Mouse (Mus musculus) layer of hippocampus, adult 9-11 months (tissue): Measurements from ENCODE around the gene Slc4a2.

Experiments
- DNase-seq: peaks from one replicate; pipeline ENCODE4 v3.0.0; 2022

Slc4a2 gene

DNA sequence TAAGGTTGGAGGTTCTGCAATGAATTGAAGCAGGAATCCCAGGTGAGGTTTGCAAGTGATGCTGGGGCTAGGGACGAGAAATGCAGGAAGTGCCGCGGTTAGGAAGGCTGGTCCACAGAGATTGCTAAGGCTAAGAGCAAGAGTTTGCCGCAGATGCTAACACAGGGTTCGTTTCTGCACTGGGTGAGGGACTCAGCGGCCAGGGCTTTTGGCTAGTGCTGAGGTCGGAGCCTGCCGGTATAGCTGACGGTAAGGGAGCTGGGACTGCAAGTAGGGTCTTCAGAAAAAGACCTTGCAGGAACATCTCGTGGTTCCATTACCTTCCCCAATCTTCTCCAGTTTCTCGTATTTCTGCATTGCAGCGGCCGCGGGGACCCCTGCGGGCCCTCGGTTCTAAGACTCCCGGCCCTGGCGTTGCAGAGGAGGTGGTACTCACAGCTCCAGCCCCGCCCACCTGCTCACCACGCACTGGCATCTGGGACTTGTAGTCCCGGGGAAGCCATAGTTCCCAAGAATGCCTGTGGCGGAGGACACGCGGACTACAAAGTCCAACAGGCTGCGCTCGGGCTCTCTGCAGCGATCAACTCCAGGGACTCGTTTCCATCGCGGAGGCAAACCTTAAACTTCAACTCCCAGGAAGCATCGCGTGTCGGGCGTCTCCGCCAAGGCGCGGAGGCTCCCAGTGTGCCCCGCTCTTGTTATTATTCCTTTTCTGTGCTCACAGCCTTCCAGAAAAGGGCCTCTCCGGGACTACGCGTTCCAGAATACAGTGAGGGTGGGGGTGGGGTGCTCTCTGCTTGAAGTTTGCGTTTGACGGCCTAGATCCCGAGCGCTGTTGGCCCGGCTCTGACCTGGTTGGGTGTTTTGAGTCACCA is at the start of gene Slc4a2, which contains the start of gene Cdk5:
Gene Slc4a2 (plus strand): TSS at position 709 of the 875 bp plus-strand sequence.
Gene Cdk5 (minus strand): TSS at position 402 of the 875 bp plus-strand sequence.
- peak; percentile 100 for DNase-seq

DNA sequence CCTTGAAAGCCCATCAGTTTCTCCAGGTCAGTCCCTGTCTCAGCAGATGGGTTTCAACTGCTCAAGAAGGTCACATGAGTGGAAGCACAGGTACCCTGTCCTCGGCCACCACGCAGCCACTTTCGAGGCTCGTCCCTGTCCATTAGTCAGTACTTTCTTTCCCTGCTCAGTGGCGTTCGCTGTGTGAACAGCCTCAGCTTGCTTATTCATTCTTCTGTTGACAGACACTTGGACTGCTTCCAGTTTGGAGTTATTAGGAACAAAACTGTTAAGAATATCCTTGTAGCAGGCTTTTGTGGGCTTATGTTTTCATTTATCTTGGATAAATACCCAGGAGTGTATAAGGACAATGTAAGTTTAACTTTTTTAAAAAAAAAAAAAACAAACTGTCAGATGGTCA is 49.4 kb upstream of the Slc4a2 start:
- no peak for DNase-seq

DNA sequence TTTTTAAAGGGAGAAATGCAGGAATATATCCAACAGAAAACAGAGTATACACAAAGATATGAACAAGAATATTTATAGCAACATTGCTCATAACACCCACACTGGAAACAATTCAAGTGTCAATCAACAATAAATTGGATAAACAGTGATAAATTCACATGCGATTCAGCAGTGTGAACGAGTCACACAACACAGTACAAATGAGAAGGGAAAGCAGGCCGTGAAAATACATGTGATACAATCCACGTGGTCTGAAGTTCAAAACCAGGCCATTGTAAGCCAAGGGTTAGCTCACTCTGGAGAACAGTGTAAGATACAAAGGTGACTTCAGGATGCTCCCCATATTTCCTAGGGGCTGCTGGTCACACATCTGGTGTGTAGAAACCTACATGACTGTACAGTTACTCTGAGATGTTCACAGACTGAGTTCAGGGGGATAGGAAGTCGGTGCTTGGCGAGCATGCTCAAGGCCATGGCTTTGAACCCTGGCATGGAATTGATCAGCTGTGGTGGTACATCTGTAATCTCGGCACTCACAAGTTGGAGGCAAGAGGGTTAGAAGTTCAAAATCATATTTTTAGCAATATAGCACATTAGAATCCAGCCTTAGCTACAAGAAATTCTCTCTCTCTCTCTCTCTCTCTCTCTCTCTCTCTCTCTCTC is 48.8 kb upstream of the Slc4a2 start:
- no peak for DNase-seq

DNA sequence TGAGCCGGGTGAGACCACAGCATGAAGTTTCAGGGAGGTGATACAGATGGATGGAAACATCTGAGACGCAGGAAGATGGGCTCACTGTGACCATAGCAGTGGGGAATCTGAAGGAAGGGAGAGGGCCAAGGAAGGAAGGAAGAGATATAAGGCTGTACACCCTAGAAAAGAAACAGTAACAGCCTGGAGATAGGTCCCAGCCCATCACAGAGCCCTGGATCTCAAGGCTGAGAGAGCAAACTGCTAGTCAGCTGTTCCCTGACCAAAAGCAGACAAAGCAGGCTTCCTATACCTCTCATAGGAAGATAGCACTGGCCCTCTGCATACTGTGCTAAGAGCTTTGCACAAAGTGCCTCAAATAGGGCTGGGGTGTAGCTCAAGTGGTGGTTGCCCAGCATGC is 44.9 kb upstream of the Slc4a2 start:
- DNase-seq = no peak

DNA sequence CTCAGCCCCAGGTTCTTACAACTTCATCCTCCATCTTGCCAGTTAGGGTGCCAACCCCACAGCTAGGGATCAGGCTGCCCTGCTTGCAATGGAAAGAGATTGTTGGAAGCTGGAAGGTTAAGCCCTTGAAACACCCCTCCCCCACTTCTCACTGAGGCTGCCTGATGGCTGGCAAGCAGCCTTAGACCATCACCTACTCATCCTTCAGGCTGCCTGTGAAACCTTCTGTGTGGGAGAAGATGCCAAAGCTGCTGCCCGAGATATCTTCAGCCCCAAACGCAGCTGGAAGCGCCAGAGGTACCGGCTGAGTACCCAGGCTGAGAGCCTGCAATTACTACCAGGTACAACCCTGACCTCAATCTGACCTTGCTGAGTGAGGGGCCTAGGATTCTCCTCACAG is 44.1 kb upstream of the Slc4a2 start:
- DNase-seq = no peak

DNA sequence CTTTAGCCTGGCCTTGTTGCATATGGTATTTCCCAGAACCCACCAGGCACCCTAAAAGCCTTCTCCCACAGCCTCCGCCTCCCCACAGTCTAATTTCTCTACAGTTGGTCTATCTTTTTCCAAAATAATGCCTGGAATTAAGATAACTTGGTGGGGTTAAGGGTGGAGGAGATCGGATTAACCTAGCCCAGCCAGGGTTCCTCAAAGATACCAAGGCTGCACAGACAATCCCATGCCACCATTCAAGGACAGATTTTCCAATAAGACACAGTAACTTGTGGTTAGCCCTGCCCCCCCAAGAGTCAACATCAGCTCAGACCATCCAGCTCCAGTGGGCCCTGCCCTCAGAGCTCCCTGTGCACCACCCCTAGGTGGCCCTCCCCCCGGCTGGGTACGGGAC is 43.1 kb upstream of the Slc4a2 start:
- DNase-seq = no peak

DNA sequence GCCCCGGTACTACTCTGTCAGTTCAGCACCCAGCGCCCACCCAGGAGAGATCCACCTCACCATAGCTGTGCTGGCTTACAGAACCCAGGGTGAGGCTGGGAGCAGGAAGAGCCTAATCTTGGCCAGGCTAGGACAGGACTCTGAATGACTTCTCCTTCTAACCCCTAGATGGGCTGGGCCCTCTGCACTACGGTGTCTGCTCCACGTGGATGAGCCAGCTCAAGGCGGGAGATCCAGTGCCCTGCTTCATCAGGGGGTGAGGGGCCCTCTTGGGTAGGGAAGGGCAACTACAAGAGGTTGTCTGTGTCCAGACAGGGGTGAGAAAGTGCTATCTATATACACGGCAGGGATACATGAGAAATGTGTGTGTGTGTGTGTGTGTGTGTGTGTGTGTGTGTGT is 42.2 kb upstream of the Slc4a2 start:
- no peak for DNase-seq

DNA sequence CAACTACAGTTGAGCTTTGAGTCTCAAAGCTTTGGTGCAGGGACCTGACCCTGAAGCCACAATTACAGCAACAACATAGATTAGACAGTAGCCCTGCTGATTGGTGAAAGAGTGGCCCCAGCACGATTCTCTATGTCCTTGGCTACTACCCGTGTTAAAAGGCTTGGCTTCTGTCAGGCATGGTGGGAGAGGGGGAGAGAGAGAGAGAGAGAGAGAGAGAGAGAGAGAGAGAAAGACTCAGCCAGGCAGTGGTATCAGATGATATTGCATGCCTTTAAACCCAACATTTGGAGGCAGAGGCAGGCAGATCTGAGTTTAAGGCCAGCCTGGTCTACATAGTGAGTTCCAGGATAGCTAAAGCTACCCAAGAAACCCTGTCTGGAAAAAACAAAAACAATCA is 41.6 kb upstream of the Slc4a2 start:
- no peak for DNase-seq

DNA sequence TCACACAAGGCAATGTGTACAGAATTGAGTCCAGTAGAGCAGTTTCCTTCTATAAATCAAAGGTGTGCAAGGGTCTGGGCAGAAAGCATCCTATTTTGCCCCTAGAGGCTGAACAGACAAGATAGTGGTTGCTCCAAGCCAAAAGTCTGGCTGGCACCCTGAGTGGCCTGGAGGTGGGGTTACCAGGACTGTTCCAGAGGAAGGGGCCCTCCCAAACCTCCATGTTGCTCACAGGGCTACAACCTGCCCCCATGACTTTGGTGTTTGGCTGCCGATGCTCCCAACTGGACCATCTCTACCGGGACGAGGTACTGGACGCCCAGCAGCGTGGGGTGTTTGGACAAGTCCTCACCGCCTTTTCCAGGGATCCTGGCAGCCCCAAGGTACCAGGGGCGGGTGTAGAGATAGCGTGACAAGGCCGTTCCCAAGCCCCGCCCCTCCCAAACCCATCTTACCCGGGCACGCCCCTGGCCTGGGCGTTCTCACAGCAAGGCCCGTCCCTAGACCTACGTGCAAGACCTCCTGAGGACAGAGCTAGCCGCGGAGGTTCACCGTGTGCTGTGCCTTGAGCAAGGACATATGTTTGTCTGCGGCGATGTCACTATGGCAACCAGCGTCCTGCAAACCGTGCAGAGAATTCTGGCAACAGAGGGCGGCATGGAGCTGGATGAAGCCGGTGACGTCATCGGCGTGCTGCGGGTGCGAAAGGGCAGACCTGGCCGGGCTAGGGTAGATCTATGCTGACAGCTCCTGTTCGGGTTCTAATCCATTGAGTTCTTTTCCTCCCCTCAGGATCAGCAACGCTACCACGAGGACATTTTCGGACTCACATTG is 40.4 kb upstream of the Slc4a2 start:
- peak; percentile 92 for DNase-seq

DNA sequence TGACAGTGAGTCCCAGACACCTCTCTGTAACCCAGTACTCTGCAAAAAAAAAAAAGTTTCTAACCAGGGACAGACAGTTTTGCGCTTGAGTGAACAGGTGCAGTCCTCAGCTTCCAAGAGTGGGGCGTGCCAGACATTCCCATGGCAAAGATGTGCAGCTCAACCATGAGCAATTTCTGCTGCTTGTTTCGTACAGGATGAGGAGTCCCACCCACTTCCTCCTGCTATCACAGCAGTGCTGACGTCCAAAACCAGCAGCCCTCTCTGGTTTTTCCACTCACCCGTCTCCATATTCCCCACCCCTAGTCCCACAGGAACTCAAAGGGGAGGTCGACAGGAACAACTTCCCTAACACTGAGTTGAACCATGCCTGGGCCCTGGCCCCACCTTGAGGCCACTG is 39.2 kb upstream of the Slc4a2 start:
- peak; percentile 70 for DNase-seq

DNA sequence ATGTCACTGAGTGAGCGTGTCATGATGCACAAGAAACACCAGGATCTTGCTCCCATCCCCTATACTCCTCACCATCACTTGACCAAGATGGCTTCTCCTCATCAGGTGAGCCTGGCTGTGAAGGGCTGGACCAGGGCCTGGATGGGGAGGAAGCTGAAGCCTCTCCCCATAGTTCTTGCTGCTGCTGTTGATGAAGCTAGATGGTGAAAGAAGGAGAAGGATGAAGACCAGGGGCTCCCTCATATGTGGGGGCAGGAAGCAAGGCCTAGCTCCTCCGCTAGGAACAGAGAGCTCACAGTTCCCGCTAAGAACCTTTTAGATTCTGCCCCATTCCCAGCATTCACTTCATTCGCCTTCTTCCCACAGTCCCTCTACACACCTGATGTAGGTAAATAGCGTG is 38.3 kb upstream of the Slc4a2 start:
- DNase-seq = no peak

DNA sequence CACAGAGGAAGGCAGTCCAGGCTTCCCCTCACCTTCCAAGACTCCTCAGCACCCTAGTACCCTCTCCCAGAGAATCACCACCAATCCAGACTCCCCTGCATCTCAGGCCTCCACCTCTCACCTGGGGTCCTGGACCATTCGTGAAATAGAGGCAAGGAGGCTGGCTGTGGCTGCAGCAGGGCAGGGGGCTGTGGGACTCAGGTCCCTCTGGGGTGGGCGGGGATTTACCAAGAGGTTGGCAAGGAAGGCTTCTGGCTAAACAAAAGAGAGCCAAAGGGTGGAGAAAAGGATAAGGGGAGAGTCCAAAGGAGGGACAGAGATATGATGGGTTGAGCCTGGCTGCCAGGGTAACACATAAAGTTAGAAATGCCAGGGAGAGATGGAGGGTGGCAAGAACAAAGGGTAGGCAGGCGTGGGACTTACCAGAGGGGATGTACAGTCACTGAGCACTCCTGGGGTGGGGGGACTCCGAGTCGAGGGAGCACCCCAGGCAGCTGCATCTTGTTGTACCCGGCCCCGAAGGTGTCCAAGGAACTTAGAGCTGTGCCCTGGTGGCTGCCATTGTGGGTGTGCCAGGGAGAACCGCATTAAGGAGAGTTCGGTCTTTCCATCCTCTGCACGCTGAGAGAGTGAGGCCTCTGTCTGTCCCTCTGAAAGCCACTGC is 37.6 kb upstream of the Slc4a2 start:
- no peak for DNase-seq

DNA sequence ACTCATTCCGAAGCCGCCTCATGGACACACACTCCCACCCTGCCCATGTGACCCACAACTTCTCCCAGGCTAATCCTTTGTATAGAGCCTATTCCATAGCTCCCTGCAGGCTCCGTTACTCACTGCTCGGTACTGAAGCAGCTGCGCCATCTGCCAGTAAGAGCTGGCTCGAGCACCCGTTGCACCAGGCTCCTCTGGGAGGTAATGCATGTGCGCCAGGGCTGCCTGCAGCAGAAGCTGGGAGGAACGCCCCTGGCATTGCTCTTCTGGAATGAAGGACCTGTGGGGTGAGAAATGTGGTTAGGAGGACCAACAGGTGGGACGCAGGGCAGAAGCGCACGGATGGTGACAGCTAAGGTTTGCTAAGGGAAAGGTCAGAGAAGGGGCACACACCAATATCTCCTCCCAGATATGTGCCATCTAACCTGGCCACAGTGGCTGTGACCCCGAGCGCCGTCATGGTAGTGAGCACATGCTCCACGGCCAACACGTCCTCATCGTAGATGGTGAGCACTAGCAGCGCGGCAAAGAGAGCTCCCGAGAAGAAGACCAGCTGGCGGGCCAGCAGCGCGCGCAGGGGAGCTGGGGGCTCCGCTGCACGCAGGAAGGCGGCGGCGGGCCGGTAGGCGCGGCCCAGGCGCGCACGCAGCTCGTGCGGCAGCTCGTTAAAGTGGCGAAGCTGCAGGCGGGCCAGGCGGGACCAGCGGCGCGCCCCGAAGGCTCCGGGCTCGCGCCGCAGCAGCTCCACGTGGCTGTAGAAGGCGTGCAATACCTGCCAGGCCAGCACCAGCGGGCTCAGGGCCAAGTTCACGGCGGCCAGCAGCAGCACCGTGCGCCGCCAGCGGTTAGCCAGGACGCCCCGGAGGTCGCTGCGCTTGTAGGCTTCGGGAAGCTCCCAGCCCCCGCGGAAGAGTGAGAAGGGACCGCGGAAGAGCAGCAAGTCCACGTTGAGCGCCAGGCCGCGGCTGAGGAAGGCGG is 36.1 kb upstream of the Slc4a2 start:
- peak; percentile 74 for DNase-seq

DNA sequence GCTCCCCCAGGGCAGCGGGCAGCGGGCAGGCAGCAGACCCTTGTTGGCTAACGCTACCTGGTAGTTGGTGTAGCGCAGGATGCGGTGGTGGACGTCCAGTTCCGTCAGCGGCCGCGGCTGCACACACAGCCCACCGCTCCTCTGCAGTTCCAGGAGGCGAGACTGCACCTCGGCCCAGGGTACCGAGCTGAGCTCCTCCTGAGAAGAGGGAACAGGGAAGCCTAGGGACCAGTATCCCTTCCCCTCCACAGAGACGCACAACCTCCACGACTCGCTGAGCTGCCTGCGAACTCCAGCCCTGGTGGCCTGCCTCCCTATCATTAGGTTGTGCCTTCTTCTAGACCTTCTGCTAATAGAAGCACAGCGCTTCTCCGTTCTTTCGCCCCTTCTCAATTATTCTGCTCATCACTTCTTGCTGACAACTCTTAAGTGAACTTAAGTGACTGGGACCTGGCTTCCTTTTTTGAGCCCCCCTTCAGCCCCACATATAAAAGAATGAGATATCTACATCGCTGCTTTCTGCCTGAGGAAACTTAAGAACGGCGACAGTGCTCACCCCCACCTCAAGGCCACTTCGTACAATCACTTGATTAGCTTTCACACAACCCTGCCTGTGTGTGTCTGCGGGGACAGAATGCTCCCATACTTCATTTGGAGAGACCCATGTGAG is 35.3 kb upstream of the Slc4a2 start:
- DNase-seq = no peak

DNA sequence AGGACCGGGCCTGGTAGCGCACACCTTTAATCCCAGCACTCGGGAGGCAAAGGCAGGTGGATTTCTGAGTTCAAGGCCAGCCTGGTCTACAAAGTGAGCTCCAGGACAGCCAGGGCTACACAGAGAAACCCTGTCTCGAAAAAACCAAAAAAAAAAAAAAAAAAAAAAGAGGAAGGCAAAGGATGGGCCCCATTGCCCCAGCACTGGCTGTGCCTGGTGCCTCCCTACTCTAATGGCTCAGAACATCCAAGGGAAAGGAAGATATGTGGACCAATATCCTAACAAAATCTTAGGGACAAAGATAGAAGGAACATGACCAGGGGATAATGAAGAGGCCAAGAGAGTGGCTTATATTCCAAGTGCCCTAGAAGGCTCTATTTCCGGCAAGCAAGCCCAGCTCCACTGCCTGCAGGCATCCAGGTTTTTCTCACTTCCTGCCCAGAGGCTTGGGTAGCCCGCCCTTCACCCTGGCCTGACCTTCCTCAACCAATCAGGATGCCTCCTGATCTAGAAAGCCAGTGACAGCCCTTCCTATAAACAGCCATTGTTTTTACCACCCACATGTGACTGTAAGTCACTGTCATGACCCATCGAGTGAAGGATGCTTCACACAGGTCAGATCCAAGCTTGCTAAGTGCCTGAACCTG is 34.5 kb upstream of the Slc4a2 start:
- no peak for DNase-seq

DNA sequence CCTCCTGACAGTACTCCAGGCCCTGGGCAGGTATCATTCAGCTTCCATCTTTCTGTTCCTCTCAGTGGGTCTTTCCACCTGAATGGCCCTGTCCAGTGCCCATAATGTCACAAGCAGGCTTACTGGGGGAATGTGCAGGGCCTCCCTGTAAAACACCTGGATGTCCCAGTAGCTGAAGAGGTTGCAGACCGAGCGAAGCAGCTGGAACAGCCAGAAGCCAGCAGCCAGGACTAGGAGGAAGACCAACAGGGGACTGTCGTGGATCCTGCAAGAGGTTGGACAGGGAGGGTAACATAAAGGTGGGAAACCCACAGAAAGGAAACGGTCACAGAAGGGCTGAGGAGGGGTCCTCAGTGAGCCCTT is 34.0 kb upstream of the Slc4a2 start:
- no peak for DNase-seq

DNA sequence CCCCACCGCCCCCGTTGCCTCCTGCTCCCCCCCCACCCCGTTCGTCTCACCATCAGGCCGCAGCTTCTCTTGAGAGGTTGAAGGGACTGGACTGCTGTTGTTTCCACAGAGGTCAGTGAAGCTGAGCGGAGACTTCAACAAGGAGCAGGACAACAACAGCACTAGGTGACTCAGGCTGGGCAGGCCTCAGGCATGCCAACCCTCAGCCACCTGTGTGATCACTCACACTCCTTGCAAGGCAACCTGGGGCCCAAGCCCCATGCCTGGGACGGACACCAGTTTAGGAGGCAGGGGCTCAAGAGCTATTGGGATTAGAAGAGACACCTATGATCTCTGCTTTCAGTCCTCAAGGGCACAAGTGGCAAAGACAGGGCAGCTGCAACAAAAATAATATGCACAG is 31.8 kb upstream of the Slc4a2 start, which contains the start of gene Atg9b:
Gene Atg9b (minus strand): TSS at position 280 of the 400 bp plus-strand sequence.
- DNase-seq = no peak

DNA sequence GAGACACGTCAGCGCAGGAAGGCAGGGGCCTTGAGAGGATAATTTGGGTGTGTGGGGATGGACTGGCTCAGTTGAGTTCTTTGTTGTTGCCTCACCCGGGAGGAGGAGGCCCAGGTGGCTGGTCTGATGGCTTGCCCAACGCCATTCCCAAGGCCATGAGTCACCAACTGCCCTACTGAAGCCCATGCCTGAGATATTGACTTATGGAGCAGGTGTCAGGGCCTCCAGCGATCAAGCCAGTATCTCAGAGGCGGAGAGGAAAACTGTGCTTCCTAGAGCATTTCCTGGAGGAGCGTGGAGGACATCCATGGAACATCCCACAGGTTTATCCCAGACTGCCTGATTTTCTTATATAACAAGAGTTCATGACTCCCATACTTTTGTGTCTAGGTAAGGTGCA is 30.9 kb upstream of the Slc4a2 start:
- no peak for DNase-seq

DNA sequence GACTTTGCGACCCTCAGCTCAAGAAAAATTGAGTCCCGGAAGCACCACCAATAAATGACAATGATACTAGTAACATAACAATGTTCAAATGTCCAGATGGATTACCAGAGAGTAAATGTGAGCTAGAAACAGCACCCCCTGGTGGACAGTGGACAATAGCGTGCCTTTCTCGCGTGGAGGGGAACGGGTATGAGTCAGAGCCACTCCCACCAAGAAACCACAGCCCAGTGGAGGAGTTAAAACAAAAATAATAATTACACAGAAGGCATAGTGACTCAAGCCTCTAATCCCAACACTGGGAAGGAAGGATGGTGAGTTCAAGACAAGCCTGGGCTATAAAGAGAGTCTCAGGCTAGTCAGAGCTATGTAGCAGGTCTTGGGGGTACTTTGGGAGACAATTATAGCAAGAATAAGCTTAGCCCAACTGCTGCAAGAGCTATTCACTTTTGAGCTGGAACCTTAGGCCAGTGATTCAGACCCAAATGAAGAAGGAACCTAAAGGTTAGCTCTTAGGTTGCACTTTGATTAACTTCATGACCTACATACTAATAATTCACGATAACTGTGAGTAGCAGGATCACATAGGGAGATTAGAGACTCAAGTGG is 30.1 kb upstream of the Slc4a2 start, which contains the start of gene Abcb8:
Gene Abcb8 (plus strand): TSS at position 272 of the 606 bp plus-strand sequence.
- peak; percentile 87 for DNase-seq
